Mouse (Mus musculus): Measurements from ENCODE around the gene Atg14.

GRCm38 (mm10) chr14:47532496-47532895, 38.0 kb downstream of the Atg14 start:
- no peak for TF ChIP-seq CTCF (conservative IDR thresholded peaks at IDR 0.05; ENCODE audit: low read length)
- no peak for TF ChIP-seq NANOG (IDR thresholded peaks at IDR 0.05; ENCODE audit: borderline replicate concordance, low read length)

All from E14TG2a.4 (cell line).